Mouse (Mus musculus) cerebellum, adult (tissue): ENCODE measurements around the gene Cept1.
"Not testable (repeated sequence)": the region's sequence is repeated elsewhere in the genome, so short reads cannot be mapped to it uniquely, and the experiment has no call there.

Source experiments
- ATAC-seq: cut with Nextera tagmentation; 2 replicates; pipeline ENCODE4 v1.9.2; 2017; ENCODE audit warnings: mild to moderate bottlenecking, moderate library complexity, mixed read lengths; ENCODE audit not compliant: insufficient number of reproducible peaks, low FRiP score, low TSS enrichment

Gene Cept1

DNA sequence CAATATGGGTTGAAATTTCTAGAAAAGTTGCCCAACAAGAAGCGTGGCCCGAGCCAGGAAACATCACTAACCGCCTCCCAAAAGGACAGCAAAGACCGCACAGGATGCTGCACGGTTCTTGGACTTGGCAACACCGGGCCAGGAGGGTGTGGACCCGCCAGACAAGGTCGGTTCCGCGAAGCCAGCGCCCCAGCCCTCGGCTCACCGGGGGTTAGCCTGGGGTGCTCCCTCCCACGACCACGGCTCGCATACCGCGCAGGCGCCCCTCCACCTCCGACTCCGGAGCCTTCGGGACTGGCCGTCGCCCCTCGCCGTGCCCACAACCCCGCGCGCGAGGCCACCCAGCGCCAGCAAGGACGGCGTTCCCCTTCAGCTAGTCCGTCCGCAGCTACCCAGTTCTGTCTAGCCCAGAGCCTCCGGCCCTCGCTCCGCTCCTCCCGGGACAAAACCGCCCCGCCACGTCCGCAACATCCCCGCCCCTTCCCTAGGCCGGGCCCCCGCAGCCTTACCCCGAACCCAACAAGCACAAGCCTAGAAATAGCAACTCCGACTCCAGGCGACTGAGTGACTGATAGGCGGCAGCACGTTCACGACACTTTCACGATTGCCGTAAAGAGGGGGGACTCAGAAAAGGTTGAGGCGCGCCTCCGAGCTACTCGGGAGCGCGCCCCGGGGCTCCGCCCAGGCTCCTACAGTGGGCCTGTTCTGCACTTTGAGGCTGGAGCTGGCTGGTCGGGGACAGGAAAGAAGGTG is at the start of gene Cept1, which contains the start of gene Dram2:
Gene Cept1, minus strand, starts transcription at position 632 of the 753 bp plus-strand sequence.
Gene Dram2, plus strand, starts transcription at position 628 of the 753 bp plus-strand sequence.
- peak; percentile 92 for ATAC-seq

DNA sequence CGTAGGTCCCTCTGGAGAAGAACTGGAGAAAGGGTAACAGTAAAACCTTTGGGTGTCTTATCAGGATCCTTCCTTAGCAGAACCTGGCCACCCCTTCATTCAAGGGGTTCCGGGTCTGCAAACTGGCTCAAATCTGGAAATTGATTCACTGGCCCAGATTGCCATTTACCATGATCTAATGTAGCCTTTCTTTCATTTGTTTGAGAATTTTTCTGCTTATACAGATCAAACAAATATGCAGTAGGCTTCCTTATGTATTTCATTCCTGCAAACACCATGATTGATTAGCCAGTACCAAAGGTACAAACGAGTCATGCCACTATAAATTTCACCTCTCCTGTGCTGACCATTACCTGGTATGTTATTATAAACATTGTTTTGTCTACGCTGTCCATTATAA is 46.0 kb upstream of the Cept1 start:
- ATAC-seq = not testable (repeated sequence)

DNA sequence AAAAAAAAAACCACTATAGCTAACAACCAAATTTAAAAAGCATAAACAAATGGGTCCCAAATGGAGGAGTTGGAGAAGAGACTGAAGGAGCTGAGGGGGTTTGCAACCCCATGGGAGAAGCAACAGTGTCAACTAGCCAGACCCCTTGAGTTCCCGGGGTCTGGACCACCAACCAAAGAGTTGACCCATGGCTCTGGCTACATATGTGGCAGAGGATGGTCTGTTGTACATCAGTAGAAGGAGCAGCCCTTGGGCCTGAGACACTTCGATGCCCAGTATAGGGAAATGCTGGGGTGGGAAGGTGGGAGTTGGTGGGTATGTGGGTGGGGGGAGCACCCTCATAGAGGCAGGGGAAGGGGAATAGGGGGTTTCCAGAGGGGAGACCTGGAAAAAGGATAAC is 31.7 kb upstream of the Cept1 start:
- no peak for ATAC-seq

GRCm38 (mm10) chr3:106573191-106573590 is 25.6 kb upstream of the Cept1 start:
- ATAC-seq = no peak

GRCm38 (mm10) chr3:106565876-106566275 is 18.3 kb upstream of the Cept1 start:
- no peak for ATAC-seq

DNA sequence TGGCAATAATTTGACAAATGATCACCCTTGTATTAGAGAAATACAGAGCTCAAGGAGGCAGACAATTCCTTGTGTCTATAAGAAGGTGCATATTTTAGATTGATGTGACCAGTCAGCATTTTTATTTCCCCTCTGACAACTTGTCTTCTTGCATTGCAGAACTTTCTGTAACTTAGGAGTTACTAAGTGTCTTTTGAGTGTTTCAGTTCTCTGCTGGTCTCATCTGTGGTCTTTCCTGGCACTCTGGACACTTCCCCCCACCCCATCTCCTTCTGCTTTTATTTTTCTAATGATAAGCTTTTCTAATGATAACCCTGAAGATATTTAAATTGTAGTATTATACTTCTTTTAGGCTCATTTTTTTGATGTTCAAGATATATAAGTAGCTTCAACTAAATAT is 10.7 kb upstream of the Cept1 start:
- ATAC-seq = no peak

GRCm38 (mm10) chr3:106555743-106556250 is 8.2 kb upstream of the Cept1 start:
- no peak for ATAC-seq

GRCm38 (mm10) chr3:106553411-106553810 is 5.8 kb upstream of the Cept1 start:
- no peak for ATAC-seq

GRCm38 (mm10) chr3:106548971-106549370 is 1.4 kb upstream of the Cept1 start:
- no peak for ATAC-seq

DNA sequence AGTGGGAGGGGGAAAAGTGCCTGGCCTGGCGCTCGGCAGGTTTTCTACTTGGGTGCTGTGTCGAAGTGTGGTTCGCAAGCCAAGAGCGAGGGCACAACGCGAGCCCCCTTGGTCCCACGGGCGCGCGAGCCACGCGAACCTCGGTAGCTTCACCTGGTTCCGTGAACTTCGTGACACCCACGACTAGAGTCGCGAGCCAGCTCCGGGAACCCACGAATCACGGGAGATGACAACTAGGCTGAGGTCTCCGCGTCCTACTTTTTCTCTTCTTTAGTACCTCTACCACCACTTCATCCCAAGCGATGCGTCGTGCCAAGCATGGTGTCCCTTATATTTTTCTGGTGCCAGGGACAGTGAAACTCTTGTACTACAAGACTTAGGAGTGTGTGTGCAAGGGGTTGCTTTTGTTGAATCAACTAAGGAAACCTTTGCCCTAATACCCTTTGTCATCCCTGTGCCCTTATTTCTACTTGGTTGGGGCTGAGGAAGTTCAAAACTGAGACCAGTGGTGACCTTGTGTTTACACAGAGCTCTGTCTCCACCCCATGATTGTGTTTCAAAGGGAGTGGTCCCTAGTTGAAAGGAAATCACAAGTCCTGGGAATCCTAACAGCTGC is 430 bp upstream of the Cept1 start:
- ATAC-seq = peak; percentile 1; the same call in 1 of the 2 replicates

GRCm38 (mm10) chr3:106544721-106545316 is 2.8 kb downstream of the Cept1 start:
- no peak for ATAC-seq

DNA sequence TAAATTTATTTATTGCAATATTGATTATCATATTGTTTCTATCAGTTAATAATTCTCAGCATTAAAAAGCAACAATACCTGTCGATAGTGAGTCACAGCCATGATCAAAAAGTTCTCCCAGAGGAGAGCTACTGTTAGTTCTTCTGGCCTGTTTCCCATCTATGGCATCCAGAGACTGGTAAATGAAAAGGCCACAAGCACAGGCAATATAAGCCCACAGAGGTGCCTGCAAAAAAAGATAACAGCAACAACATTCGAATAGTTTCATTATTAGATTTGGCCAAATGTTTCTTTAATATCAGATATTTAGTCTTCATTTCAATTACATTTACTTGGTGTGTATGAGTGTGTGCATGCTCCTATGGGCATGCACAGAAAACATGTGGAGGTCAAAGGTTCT is 14.3 kb downstream of the Cept1 start:
- ATAC-seq = no peak

DNA sequence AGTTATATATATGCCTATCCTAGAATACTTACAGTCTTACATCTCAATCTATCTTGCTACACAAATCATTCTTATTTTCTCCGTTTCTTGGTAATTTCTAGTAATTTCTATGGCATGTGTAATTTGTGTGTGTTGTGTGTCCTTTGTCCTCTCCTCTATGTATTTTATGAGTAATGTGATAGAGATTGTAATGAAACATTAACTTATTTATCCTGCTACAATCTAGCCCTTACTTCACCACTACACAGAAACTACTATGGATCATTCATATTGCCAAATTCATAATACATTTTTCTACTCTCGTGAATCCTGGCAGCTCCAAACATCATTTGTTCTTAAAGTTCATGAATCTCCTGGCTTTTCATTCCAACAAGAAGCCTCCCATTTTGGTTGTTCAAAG is 19.6 kb downstream of the Cept1 start:
- ATAC-seq = no peak

DNA sequence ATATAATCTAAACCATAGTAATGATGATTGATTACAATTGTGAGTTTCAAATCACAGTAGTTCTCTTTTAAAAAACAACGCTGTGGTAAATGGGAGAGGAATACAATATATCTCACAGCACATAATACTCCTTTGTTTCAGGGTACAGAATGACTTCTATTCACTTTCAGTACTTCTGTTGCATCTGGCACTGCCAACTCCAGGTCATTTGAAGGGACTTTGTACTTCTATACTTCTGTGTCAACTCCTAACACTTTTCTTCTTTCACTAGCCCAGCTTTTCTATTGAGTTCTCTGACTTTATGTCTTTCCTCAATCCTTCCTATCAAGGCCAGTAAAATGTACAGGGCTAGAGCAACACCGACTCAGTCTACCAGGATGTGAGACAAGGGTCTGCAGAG is 21.2 kb downstream of the Cept1 start:
- ATAC-seq = no peak

DNA sequence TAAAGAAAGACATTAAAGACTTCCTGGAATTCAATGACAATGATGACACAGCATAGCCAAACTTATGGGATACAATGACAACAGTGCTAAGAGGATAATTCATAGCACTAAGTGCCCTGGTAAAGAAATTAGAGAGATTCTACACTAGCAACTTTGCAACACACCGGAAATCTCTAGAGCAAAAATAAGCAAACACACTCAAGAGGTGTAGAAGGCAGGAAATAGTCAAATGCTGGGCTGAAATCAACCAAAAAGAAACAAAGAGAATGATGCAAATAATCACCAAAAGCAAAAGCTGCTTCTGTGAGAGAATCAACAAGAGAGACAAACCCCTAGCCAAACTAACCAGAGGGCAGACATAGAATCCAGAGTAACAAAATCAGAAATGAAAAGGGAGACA is 24.9 kb downstream of the Cept1 start:
- no peak for ATAC-seq

DNA sequence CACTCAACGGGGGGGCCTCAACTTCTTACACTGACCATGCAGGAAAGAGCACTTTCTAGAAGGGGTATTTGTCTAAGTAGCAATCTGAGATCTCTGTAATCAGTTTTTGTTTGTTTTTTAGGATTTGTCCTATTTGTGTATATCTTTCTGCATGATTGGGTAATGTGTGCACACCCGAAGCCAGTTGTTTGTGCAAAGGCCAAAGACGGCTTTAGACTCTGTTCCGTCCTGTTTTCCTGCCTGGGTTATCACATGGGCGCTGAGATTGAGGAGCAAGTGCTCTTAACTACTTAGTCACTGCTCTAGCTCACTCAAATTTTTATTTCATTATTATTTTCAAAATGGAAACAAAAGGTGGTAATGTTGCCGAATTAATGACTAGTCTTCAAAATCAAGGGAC is 32.6 kb downstream of the Cept1 start:
- no peak for ATAC-seq

GRCm38 (mm10) chr3:106510669-106511068 is 36.9 kb downstream of the Cept1 start:
- ATAC-seq = no peak

DNA sequence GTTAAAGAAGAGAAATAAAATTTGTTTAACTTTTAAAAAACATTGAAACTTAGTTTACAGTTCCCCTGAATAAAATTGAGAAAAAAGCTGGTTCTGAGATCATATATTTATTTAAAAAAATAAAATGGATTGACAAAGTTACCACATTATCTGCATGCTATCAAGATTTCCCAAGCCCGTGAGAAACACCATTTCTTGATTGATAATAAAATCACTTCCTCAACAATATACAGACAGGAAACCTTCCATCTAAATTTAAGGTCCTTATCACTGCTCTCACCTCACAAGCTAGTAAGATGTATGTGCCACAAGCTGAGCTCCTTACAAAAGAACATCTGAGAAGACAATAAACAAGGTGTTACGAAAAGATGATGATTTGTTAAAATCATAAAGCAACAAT is 44.7 kb downstream of the Cept1 start:
- ATAC-seq = no peak

DNA sequence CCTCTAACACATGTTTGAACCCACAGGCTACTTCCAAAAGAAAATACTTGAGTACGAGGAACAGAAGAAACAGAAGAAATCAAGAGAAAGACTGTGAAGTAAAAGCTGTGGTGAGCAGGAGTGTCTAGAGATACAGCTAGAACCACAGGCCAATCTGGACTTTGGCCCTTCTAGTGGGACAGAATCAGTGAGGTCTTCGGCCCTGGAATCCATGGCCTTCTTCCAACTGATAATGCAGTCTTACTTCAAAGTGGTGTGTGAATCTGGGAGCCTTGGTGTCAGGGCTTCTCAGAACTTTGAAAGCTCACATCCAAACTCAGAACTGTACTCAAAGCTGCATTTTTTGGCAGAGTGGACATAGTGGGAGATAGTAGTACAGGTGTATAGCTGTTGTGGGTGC is 47.1 kb downstream of the Cept1 start:
- ATAC-seq = no peak

- ATAC-seq = no peak
These were observed 50.6 kb downstream of the Cept1 start for GRCm38 (mm10) chr3:106496996-106497395.

DNA sequence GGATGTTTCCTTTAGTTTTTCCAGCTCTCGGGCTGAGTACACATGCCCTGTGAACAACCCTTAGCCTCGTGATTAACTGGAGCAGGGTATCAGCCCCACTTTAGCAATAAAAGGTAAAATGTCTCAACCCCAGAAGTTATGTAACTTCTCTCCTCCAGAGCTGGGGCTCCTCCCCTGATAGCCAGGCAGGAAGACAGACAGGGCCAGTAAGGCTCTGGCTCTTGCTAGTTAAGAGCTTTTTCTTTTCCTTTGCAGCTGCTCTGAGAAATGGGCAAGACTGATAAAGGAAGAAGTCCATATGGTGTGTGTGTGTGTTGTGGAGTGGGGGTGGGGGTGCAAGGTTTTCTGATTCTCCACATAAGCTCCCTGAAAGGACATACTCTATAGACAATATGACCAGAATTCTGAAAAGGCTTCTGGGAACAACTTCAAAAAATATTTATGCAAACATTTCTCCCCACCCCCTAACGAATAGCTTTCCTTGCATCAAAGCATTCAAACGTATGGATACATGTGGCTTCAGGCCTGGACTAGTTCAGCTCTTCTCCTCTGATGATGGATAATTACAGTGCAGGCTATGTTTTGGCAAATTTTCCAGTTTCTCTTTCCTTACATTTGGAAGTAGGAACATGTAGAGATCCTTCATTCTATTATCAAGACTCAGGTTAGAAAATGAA is 51.4 kb downstream of the Cept1 start:
- no peak for ATAC-seq
